Mouse (Mus musculus) B cell, adult 67 days (primary cell): ENCODE data around the gene Adig. TPM values are rescaled to one million over a fixed set of nuclear protein-coding genes. Genes with fewer than 3 reads are reported as not detected.

Experiments used
- total RNA-seq, 2 experiments: library from RNA; stranded (reverse); gene quantifications; 4 replicates each; pipeline ENCODE4 v1.2.4; 2023

The Adig gene
- total RNA-seq = 1 to 10 TPM in 1 of 2 experiments, not detected in 1; 2.3 TPM

GRCm38 (mm10) chr2:158501836-158502812, at the start of gene Adig:
Adig (plus strand) TSS chr2:158502612.

GRCm38 (mm10) chr2:158512528-158512927, 10.1 kb downstream of the Adig start, which contains the start of gene Arhgap40:
Arhgap40 (plus strand) TSS chr2:158512796.

Other genes with a start within 250 kb of the Adig start
- not detected for gene Bpi, start 244.5 kb upstream of the Adig start, total RNA-seq
- gene Lbp, start 196.1 kb upstream of the Adig start, total RNA-seq = not detected
- not detected for gene Snhg11, start 127.0 kb upstream of the Adig start, total RNA-seq
- 10 to 100 TPM; 67.6 to 92.0 TPM for gene Ralgapb, start 92.8 kb upstream of the Adig start, total RNA-seq
- gene Arhgap40, start 10.2 kb downstream of the Adig start, total RNA-seq = not detected
- gene Slc32a1, start 108.2 kb downstream of the Adig start, total RNA-seq = under 1 TPM in 1 of 2 experiments, not detected in 1; 0.39 TPM
- gene Actr5, start 122.3 kb downstream of the Adig start, total RNA-seq = 10 to 100 TPM; 51.1 to 55.8 TPM
- gene Ppp1r16b, start 162.8 kb downstream of the Adig start, total RNA-seq = 100 to 1,000 TPM; 170 to 198 TPM